Mouse (Mus musculus): ENCODE results near the gene Clec2g.

DNA sequence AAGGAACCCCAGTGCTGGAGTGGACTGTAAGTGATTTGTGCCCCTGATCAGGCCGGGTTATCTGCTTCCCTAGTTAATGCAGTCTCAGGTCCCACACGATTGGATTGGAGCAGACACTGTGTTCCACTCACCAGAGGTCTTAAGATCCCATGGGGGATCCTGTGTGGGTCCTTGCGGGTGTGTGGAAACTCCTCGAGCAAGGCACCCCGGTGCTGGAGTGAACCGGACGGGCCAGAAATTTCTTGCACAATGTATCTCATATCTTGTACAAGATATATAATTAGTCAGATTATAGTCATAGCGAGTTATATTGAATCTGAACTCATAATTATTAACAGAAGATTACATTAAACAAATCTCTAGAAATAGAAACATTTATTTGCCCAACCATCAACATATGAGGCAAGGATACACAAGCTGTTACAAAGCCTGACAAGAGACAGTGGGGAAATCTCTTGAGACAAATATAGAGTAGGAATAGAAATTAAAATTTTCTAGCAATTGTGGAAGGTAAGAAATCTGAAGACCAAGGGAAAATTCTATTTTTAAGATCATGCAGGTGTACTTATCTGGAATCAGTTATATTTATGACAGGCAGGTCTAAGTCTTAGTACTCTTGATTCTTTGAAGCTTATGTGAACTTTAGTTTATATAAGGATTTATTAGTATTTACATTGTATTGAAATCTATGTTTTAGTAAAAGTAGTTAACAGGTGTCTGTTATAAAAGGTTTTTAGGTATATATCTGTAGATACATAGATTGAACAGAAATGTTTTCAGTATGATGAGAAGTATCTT is 93.5 kb downstream of the Clec2g start:
- no peak for TF ChIP-seq CTCF (conservative IDR thresholded peaks at IDR 0.05; ENCODE audit: insufficient read depth, insufficient read length, low read depth, low read length)
- TF ChIP-seq POLR2A (IDR thresholded peaks at IDR 0.05; ENCODE audit: low read depth, low read length): no peak
